Mouse (Mus musculus): Measurements from ENCODE around the gene Mylpf. TPM values are rescaled to one million over a fixed set of nuclear protein-coding genes. Genes with fewer than 3 reads are reported as not detected.

The Mylpf gene
- total RNA-seq, 1 experiment from 2014 or later: 10.9 TPM

DNA sequence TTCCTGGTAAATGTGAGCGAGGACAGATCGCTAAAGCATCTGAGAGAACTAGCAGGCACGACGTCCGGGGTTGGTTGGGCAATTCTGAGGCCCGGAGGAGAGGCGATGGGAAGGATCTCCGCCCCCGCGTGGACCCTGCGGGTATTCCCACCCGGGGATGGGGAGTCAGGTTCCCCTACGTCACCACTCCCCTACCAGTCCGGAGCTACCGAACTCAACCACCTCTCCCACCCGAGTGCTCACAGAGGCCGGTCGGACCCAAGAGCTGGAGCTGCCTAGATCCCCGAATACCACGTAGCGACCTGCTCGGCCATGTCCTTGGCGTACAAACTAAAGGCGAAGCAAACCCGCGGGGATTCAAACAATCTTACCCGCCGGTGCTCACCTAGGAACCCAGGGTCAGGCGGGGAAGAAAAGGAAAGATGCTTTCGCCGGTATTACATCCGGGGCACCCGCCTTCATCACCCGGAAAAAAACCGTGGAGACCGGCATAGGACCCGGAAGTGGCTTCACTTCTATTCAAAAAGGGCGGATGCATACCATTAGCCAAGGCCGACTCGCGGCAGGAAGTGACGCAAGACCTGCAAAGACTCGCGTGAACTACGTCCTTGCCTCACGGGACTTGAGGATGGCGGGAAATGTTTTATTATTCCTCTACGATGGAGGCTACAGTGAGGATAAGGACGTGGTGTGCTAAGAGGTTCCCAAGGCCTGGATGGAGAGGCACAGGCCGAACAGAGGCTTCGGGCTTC lies 13.0 kb upstream of the Mylpf start, which contains the start of gene Cd2bp2:
Gene Cd2bp2, minus strand, starts transcription at position 507 of the 752 bp plus-strand sequence.
- peak; percentile 94 for ATAC-seq (ENCODE audit: extremely low read depth, insufficient number of reproducible peaks, low FRiP score, poor library complexity, severe bottlenecking)

DNA sequence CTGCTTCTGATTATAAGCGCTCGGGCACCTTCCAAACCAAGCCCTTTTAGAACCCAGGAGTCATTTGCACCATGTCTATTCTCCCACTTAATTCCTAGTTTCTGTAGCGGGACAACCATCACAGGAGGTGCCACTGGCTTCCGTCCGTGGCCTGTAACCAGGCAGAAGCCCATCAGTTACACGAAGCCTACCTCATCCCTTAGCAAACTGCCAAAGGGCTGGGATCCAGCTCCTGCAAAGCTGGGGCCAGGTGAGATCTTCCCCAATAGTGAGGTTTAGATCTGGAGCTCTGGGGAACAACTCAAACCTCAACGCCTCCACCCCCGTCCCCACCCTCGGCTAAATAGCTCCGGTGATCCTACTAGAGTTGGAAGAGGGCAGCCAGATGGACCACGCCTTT lies 12.2 kb upstream of the Mylpf start:
- ATAC-seq (ENCODE audit: extremely low read depth, insufficient number of reproducible peaks, low FRiP score, poor library complexity, severe bottlenecking): no peak

DNA sequence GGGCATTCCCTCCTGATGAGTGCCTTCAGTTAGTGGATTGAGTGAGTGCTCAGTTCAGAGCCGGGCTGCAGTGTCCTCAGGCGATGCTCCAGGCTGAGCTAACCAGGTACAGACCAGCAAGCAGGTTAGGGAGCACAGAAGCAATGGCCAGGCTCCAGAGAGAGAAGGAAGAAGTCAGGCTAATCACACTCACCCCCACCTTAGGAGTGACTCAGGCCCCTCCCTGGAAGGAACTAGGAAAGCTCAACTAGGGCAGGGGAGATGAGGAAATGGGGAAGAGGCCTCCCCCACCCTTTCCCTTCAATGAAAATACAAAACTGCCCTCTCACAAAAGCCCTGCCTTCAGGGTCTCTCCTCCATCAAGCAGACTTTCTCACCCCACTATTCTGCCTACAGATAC lies 2.1 kb upstream of the Mylpf start:
- ATAC-seq (ENCODE audit: extremely low read depth, insufficient number of reproducible peaks, low FRiP score, poor library complexity, severe bottlenecking): no peak

DNA sequence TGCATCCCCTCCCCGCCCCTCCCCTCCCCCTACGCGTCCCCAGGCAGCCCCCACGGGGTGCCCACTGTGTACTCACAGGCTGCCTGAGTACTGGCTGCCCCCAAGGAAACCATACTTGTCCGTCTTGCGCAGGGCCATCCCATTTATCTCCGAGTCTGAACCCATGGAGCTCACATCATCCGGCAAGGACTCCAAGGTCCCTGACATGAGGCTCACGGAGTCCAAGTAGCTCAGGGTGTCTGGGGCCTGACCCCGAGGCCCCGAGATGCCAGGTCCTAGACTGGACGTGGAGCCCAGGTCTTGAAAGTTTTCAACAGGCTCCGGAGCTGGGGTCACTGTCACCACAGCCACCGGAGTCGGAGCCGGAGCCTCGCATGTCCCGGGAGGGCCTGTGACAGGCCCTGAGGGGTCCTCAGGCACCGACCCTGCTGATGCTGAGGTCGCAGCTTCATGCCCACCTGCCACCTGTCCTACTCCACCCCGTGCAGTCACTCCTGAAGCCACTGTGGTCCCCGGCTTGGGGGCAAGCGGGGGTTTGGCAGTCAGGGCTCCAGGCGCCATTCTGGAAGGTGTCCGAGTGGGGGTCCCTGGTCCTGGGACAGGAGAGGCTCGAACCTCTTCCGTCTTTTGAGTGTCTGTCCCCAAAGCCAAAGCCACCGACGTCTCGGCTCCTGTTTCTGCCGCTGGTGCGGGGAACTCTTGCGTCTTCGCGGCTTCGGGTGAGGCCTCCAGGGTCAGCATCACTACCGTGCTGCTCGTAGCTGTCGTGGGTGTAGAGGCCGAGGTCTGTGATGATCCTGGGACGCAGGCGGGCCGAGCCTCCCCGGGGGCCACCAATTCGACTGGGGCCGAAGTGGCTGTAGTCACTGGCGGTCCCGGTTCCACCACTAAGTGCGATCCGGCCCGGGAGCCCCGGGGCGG lies 1.1 kb upstream of the Mylpf start:
- no peak for ATAC-seq (ENCODE audit: extremely low read depth, insufficient number of reproducible peaks, low FRiP score, poor library complexity, severe bottlenecking)

DNA sequence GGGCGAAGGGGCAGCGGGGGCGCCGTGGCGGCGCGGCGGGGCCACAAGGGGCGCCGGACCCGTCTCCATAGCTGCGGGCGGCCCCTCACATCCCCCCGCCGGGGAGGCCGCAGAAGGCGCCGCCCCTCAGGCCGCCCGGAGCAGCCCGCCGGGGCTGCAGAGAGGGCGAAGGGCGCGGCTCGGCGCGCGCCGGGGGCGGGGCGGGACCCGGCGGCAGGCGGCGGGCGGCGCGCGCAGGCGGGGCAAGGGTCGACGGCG lies 466 bp upstream of the Mylpf start, which contains the start of gene Tbc1d10b:
Gene Tbc1d10b, minus strand, starts transcription at position 174 of the 258 bp plus-strand sequence.
- ATAC-seq (ENCODE audit: extremely low read depth, insufficient number of reproducible peaks, low FRiP score, poor library complexity, severe bottlenecking): no peak

DNA sequence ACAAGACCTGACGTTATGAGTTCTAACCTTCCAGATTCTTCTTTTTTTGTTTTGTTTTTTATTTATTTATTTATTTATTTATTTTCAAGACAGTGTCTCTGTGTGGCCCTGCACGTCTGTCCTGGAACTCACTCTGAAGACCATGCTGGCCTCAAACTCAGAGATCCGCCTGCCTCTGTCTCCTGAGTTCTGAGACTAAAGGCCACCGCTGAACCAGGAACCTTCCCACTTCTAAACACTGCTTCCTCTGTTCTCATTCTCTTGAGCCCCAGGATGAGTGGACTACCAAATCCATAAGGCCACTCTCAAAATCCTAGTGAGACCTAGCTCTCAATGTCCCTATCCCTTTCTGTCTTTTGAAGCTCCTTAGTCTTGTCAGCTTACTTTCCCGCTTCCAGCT lies 1.2 kb downstream of the Mylpf start:
- ATAC-seq (ENCODE audit: extremely low read depth, insufficient number of reproducible peaks, low FRiP score, poor library complexity, severe bottlenecking): no peak

DNA sequence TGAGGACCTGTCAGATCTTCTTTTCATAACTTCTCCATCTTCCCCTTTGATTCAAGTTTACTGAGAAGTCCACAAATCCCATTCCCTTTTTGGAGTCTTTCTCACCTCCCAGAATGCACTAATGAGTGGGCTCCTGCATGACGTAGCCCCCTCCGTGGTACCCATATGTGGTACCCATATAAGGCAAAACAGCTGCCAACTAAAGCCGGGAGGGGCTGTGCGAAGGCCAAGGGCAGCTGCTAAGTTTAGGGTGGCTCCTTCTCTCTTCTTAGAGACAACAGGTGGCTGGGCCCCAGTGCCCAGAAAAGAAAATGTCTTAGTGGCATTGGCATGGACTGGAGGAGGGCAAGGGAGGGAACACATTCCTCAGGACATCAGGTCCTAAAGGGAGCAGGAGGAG lies 1.6 kb downstream of the Mylpf start:
- ATAC-seq (ENCODE audit: extremely low read depth, insufficient number of reproducible peaks, low FRiP score, poor library complexity, severe bottlenecking): no peak

DNA sequence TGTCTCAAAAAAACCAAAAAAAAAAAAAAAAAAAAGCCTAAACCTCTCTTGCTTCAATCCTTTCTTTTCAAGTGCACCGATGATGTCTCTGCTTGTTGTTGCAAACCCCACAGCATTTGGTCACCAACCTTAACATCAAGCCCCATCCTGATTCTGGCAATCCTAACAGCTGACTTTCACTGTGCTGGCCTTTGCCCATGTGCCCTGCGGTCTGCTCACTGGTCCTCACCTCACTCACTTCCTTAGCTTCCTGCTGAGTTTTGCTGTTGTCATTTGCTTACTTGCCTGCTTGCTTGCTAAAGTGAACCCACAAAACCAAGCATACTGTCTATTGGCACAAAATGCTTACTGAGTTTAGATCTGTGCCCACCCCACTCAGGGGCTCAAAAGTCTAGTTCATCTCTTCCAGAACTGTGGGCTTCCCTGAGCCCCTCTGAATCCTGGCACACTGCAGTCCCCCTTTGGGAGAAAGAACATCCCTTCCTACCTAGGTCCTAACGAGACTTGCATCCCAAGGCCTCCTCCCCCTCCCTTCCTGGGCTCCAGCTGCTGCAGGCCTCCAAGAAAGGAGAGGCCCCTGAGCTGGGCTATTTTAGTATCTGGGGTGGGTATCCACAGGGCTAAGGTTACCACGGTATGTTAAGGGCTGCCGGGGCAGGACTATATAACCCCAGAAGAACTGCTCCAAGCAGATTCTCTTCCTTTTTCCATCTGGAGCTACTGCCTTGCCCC lies 2.5 kb downstream of the Mylpf start:
- no peak for ATAC-seq (ENCODE audit: extremely low read depth, insufficient number of reproducible peaks, low FRiP score, poor library complexity, severe bottlenecking)

DNA sequence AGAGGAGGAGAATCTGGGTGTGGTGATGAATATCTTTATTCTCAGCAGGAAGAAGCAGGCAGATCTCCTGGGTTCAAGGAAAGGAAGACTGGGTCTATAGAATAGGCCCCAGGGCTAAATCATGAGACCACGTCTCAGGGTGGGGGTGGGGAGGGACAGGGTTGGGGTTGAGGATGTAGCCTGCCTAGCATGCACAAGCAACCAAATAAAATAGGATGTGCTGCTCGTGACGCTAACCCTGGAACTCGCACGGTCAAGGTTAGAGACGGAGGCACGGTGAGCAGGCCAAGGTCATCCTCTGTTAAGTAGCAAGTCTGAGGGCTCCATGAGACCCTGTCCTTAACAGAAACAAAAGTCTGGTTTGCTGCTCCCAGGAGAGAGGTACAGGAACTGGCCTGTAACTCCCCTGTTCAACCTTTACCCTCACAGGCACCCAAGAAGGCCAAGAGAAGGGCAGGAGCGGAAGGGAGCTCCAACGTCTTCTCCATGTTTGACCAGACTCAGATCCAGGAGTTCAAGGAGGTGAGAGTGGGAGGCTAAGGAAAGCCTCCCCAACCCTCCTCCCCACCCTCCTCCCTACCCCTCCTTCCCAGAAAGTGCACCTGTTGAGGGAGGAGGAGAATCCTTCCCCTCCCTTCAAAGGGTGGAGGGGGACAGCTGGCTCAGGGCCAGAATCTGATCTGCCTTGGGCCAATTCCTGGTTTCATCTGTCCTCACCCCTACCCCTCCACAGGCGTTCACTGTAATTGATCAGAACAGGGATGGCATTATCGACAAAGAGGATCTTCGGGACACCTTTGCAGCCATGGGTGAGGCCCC lies 4.0 kb downstream of the Mylpf start:
- no peak for ATAC-seq (ENCODE audit: extremely low read depth, insufficient number of reproducible peaks, low FRiP score, poor library complexity, severe bottlenecking)

DNA sequence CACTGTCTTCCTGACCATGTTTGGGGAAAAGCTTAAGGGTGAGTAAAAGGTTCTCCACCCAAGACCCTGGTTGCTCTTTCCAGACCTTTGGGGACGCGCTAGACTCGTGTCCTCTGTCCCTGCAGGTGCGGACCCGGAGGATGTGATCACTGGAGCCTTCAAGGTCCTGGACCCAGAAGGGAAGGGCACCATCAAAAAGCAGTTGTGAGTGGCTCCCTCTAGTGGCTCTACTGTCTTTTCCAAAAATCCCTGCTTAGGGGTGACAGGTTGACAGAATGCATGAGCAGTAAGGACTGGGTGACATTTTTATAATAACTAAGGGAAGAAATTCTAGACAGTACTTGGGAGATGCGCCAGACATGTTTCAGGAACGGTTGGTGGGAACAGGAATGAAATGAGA lies 4.8 kb downstream of the Mylpf start:
- ATAC-seq (ENCODE audit: extremely low read depth, insufficient number of reproducible peaks, low FRiP score, poor library complexity, severe bottlenecking): no peak

DNA sequence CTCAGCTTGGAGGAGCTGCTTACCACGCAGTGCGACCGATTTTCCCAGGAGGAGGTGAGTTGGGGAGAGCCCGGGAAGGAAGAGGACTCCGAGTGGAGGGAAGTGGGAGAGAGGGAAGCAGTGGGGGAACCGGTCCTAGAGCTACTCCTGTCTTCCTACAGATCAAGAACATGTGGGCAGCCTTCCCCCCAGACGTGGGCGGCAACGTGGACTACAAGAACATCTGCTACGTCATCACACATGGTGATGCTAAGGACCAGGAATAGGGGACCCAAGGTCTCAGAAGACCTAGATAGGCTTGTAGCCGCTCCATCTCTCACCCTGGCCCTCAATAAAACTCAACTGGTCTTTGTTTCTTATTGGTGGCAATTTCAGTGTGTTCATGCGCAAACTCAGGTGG lies 5.2 kb downstream of the Mylpf start:
- ATAC-seq (ENCODE audit: extremely low read depth, insufficient number of reproducible peaks, low FRiP score, poor library complexity, severe bottlenecking): no peak

DNA sequence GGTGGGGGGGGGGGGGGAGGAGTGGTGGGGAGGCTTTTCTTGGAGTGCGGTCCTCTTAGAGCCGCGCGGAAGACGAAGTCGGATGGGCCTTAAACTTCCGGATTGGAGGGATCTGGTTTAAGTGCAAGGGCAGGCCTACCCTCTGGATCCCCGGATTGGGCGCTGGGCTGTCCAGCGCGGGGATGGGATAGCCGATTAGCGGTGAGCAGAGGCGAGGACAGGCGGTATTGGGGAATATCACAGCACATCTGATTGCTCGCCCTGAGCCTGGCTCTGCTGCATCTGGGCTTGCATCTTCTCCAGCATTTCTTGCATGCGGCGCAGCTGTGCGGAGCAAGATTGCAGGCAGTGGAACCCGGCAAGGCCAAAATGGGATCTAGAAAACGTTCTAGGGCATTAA lies 5.8 kb downstream of the Mylpf start:
- ATAC-seq (ENCODE audit: extremely low read depth, insufficient number of reproducible peaks, low FRiP score, poor library complexity, severe bottlenecking): no peak

DNA sequence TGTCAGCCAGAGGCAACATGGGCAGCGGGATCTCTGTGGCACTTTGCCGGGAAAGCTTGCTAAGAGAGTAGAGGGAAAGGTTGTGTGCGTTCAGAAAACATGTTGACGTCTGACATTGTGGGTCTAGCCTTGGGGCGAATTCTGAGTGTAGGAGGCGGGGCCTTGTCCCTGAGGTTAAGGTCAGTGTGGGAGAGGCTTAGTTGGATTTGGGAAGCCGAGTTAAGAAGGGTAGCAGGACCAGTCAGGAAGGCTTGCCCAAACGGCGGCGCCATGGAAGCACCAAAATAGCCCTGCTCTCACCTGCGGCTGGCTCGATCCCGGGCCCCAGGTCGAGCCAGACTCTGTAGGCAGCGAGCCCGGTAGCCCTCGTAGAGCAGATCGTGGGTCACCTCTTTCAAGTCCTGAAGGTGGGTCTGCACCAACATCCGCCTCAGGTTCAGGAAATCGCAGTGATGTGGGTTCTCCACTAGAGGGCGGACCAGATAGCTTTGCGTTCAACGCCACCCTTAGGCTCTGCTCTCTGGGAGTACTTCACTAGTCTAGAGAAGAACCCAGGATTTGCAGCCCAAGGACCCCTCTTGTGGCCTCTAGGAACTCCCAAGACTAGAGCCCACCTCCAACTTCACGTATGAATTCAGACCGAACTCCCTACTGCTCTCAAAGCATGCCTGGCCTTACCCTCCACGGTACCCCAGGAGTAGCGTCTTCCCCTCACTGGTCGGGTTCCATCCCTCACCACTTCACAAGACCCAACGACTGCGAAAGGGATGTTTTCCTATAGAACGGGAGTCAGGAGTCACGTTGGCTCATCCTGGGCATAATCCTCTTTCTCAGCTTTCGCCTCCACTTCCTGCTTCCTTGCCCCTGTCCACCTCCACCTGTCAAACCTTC lies 6.5 kb downstream of the Mylpf start:
- ATAC-seq (ENCODE audit: extremely low read depth, insufficient number of reproducible peaks, low FRiP score, poor library complexity, severe bottlenecking): peak; percentile 59

DNA sequence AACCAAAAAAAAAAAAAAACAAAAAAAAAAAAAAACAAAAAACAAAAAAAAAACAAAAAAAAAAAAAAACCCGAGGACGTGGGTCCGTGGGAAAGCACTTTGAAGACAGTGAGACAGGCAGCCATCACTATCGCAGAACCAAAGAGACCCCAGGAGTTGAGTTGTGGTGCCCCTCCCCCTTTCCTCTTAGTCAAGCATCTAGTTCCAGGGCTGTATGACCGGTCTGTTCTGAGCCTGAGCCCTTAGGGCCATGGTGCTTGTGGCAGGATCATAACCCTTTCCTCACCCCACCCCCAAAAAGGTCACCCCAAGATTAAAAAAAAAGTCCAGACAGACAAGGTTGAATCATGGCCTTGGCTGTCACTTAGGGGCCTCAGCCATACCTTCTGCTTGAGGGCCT lies 7.6 kb downstream of the Mylpf start:
- no peak for ATAC-seq (ENCODE audit: extremely low read depth, insufficient number of reproducible peaks, low FRiP score, poor library complexity, severe bottlenecking)

DNA sequence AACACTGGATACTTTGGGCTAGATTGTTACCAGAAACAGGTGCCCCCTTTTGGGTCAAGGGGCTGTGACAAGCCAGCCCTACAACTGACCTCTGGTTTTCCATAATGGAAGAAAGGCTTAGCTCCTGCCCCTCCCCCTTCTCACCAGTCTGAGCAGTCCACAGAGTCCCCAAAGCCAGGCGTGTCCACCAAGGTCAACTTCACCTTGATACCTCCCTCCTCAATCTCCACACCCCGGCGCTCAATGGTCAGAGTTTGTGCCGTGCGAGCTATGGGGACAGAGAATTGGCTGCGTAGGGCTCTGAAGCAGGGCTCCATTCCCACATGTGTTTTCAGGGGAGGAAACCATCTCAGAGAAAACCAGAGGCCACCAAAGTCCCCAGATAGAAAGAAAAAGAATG lies 8.8 kb downstream of the Mylpf start:
- ATAC-seq (ENCODE audit: extremely low read depth, insufficient number of reproducible peaks, low FRiP score, poor library complexity, severe bottlenecking): no peak

DNA sequence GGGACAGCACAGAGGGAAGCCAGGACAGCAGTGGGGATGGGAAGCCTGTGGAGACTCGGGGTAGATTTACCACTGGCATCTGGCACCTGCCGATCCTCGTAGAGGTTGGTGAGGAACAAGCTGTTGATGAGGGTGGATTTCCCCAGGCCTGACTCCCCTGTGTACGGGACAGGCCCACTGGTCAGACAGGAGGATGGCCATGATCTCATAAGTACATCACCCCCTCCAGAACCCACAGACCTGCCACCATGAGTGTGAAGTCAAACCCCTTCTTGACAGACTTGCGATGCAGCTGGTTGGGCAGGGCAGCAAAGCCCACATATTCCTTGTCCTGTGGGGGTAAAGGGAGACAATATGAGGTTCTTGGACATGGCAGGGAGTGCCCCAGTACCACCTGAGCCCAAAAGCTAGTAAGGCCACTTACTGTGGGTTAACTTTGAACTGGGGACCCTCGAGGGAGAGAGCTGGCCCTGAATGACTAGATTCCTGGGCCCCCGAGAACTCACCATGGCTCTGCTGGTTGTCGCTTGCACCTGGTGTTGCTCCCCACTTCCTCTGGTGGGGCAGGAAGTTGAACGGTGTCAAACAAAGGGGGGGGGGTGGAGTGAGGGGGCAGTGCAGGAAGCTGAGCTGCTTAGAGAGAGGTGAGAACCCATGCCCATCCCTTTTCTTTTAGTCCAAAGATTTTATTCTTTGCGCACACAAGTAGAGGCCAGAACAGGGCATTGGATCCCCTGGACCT lies 9.4 kb downstream of the Mylpf start:
- ATAC-seq (ENCODE audit: extremely low read depth, insufficient number of reproducible peaks, low FRiP score, poor library complexity, severe bottlenecking): peak; percentile 73

DNA sequence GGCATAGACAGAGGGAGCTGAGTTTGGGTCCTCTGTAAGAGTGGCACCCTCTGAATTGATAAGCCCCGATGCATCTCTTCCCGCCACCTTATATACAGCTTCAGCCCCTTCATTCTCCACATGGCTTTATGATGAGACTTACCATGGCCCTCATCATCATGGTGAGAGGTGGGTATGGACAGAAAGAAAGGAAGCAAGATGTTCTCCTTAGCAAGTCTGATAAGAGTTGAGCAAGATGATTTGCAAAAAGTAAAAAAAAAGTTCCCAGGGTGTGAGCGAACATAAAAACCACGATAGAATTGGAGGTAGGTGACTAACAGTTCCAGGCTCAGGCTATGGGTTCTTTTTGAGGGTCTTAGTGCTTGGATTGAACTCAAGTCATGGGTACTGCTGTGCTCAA lies 10.0 kb downstream of the Mylpf start:
- no peak for ATAC-seq (ENCODE audit: extremely low read depth, insufficient number of reproducible peaks, low FRiP score, poor library complexity, severe bottlenecking)

All from neutrophil, adult 5-6 weeks (primary cell).